Mouse (Mus musculus) right cerebral cortex, postnatal 4 days (tissue): ENCODE results near the gene Tpm3.
"Not testable (repeated sequence)": the region's sequence is repeated elsewhere in the genome, so short reads cannot be mapped to it uniquely, and the experiment has no call there.

ENCODE experiments used
- DNase-seq: peaks from one replicate; pipeline ENCODE4 v3.0.0-alpha.2; 2022

Tpm3 gene

GRCm38 (mm10) chr3:90084790-90085189 lies 12.3 kb downstream of the Tpm3 start:
- DNase-seq, result no peak

- no peak for DNase-seq
Observed at GRCm38 (mm10) chr3:90085281-90085680, 12.8 kb downstream of the Tpm3 start.

GRCm38 (mm10) chr3:90086068-90086467 lies 13.6 kb downstream of the Tpm3 start:
- DNase-seq, result no peak

- DNase-seq, result no peak
Observed at GRCm38 (mm10) chr3:90088617-90089016, 16.2 kb downstream of the Tpm3 start.

GRCm38 (mm10) chr3:90090892-90091291 lies 18.4 kb downstream of the Tpm3 start:
- no peak for DNase-seq

GRCm38 (mm10) chr3:90094453-90094852 lies 22.0 kb downstream of the Tpm3 start:
- no peak for DNase-seq

- no peak for DNase-seq
Observed at GRCm38 (mm10) chr3:90097928-90098327, 25.5 kb downstream of the Tpm3 start.

- DNase-seq, result no peak
Observed at GRCm38 (mm10) chr3:90101010-90101409, 28.6 kb downstream of the Tpm3 start.

- DNase-seq, result no peak
Observed at GRCm38 (mm10) chr3:90101673-90102072, 29.2 kb downstream of the Tpm3 start.

GRCm38 (mm10) chr3:90102239-90102638 lies 29.8 kb downstream of the Tpm3 start:
- no peak for DNase-seq

- no peak for DNase-seq
Observed at GRCm38 (mm10) chr3:90103176-90103575, 30.7 kb downstream of the Tpm3 start.

GRCm38 (mm10) chr3:90103938-90104337 lies 31.5 kb downstream of the Tpm3 start, which contains the start of gene Nup210l:
Gene Nup210l, plus strand, starts transcription at chr3:90104132.
- DNase-seq, result no peak

GRCm38 (mm10) chr3:90111706-90112105 lies 39.3 kb downstream of the Tpm3 start:
- DNase-seq, result no peak

- DNase-seq, result no peak
Observed at GRCm38 (mm10) chr3:90114342-90114741, 41.9 kb downstream of the Tpm3 start.

GRCm38 (mm10) chr3:90115526-90115925 lies 43.1 kb downstream of the Tpm3 start:
- DNase-seq, result no peak

GRCm38 (mm10) chr3:90118132-90118790 lies 45.8 kb downstream of the Tpm3 start:
- no peak for DNase-seq

GRCm38 (mm10) chr3:90122036-90122435 lies 49.6 kb downstream of the Tpm3 start:
- DNase-seq, result not testable (repeated sequence)

GRCm38 (mm10) chr3:90125710-90126109 lies 53.3 kb downstream of the Tpm3 start:
- DNase-seq, result no peak

- no peak for DNase-seq
Observed at GRCm38 (mm10) chr3:90127881-90128280, 55.4 kb downstream of the Tpm3 start.

- no peak for DNase-seq
Observed at GRCm38 (mm10) chr3:90132745-90133144, 60.3 kb downstream of the Tpm3 start.

GRCm38 (mm10) chr3:90133331-90133730 lies 60.9 kb downstream of the Tpm3 start:
- no peak for DNase-seq

GRCm38 (mm10) chr3:90134483-90134882 lies 62.0 kb downstream of the Tpm3 start:
- no peak for DNase-seq

GRCm38 (mm10) chr3:90134993-90135392 lies 62.5 kb downstream of the Tpm3 start:
- DNase-seq, result no peak

- no peak for DNase-seq
Observed at GRCm38 (mm10) chr3:90136660-90137059, 64.2 kb downstream of the Tpm3 start.

GRCm38 (mm10) chr3:90137606-90138005 lies 65.2 kb downstream of the Tpm3 start:
- DNase-seq, result no peak
